Mouse (Mus musculus) liver, embryonic 15.5 days (tissue): ENCODE data around the gene Smim5. TPM values are rescaled to one million over a fixed set of nuclear protein-coding genes. Genes with fewer than 3 reads are reported as not detected.

Experiments
- ATAC-seq: fragments of 200-750 bp; cut with Nextera tagmentation; 2 replicates; pipeline ENCODE4 v1.8.0; 2017; ENCODE audit warnings: moderate number of reproducible peaks, mild to moderate bottlenecking, moderate library complexity; ENCODE audit not compliant: insufficient read depth
- H3K27ac ChIP-seq: fragments of 300-500 bp; sonication (generic); replicated peaks from 2 replicates; pipeline ENCODE4 v1.5.1; 2015; ENCODE audit warnings: mild to moderate bottlenecking, inconsistent platforms
- H3K27me3 ChIP-seq: fragments of 300-500 bp; sonication (generic); 2 replicates; pipeline ENCODE4 v1.6.1; 2015; ENCODE audit warnings: mild to moderate bottlenecking, inconsistent platforms
- H3K36me3 ChIP-seq: fragments of 300-500 bp; sonication (generic); replicated peaks from 2 replicates; pipeline ENCODE4 v1.6.1; 2015; ENCODE audit warnings: moderate library complexity, mild to moderate bottlenecking, inconsistent platforms
- H3K4me1 ChIP-seq: fragments of 300-500 bp; sonication (generic); replicated peaks from 2 replicates; pipeline ENCODE4 v1.6.1; 2015; ENCODE audit warnings: inconsistent platforms
- H3K4me2 ChIP-seq: fragments of 300-500 bp; sonication (generic); 2 replicates; pipeline ENCODE4 v1.6.1; 2015; ENCODE audit warnings: moderate library complexity, mild to moderate bottlenecking, inconsistent platforms
- H3K4me3 ChIP-seq: fragments of 300-500 bp; sonication (generic); replicated peaks from 2 replicates; pipeline ENCODE4 v1.5.1; 2015; ENCODE audit warnings: mild to moderate bottlenecking, inconsistent platforms
- H3K9ac ChIP-seq: fragments of 300-500 bp; sonication (generic); 2 replicates; pipeline ENCODE4 v1.6.1; 2015; ENCODE audit warnings: moderate library complexity, mild to moderate bottlenecking, inconsistent platforms
- H3K9me3 ChIP-seq: fragments of 300-500 bp; sonication (generic); replicated peaks from 2 replicates; pipeline ENCODE4 v1.6.1; 2016; ENCODE audit warnings: inconsistent platforms
- WGBS: fragments of 180-500 bp; shearing (Covaris S2); methylation state at CpG from one replicate; pipeline ENCODE4 v1.1.7; 2015; ENCODE audit warnings: mixed read lengths; ENCODE audit not compliant: insufficient replicate concordance; 5-methylcytosine and 5-hydroxymethylcytosine counted together
- polyA plus RNA-seq: library from polyadenylated mRNA; unstranded; fragments of >200 nt; fragmentation: Nextera tagmentation; extraction: Ambion mirVana; gene quantifications from 2 replicates; pipeline ENCODE4 v1.2.1, GENCODE M21; 2015

The Smim5 gene
- polyA plus RNA-seq, 1 experiment from 2014 or later = 40.0 TPM

GRCm38 (mm10) chr11:115904956-115905790 lies 5.4 kb downstream of the Smim5 start:
- peaks cover 92% of the 10 kb centered on the region for H3K4me1 ChIP-seq
- 80% methylated on average over 16 of the region's 16 CpGs for WGBS
- no peaks in the 10 kb centered on the region for H3K9me3 ChIP-seq
- peak overlapping the region; percentile 97 for H3K27ac ChIP-seq
- peak overlapping the region; percentile 79 for H3K4me2 ChIP-seq
- peak overlapping the region; percentile 81 for H3K9ac ChIP-seq
- 0 out of 2 replicates have a peak overlapping the region, but pooled peaks have one; percentile 67 for H3K4me3 ChIP-seq
- peaks cover 60% of the 10 kb centered on the region for H3K36me3 ChIP-seq
- H3K27me3 ChIP-seq = no peaks in the 10 kb centered on the region
- ATAC-seq = no peak

GRCm38 (mm10) chr11:115906116-115906515 lies 6.3 kb downstream of the Smim5 start:
- Histone ChIP-seq H3K4me1 (peaks cover 92% of the 10 kb centered on the region), H3K9me3 (no peaks in the 10 kb centered on the region), H3K4me3 (no peak overlapping the region), H3K36me3 (peaks cover 63% of the 10 kb centered on the region), H3K9ac (peak overlapping the region; percentile 81), H3K27ac (peak overlapping the region; percentile 97), H3K4me2 (no peak overlapping the region), H3K27me3 (no peaks in the 10 kb centered on the region)
- ATAC-seq = no peak
- 84% methylated on average over 3 of the region's 3 CpGs for WGBS

- 88% methylated on average over 5 of the region's 5 CpGs for WGBS
- Histone ChIP-seq H3K27me3 (no peaks in the 10 kb centered on the region), H3K4me2 (no peak overlapping the region), H3K36me3 (peaks cover 63% of the 10 kb centered on the region), H3K4me1 (peaks cover 92% of the 10 kb centered on the region), H3K4me3 (no peak overlapping the region), H3K9ac (no peak overlapping the region), H3K9me3 (no peaks in the 10 kb centered on the region), H3K27ac (peak overlapping the region; percentile 97)
- no peak for ATAC-seq
Measured at GRCm38 (mm10) chr11:115906521-115906920, 6.8 kb downstream of the Smim5 start.

- H3K9me3 ChIP-seq = no peaks in the 10 kb centered on the region
- H3K4me1 ChIP-seq = peaks cover 71% of the 10 kb centered on the region
- H3K27me3 ChIP-seq = no peaks in the 10 kb centered on the region
- H3K4me3 ChIP-seq = no peak overlapping the region; the same call in 1 of the 2 replicates
- H3K4me2 ChIP-seq = peak overlapping the region; percentile 58
- peak; percentile 88 for ATAC-seq
- 15% methylated on average over 5 of the region's 5 CpGs for WGBS
- peaks cover 63% of the 10 kb centered on the region for H3K36me3 ChIP-seq
- peak overlapping the region; percentile 92 for H3K27ac ChIP-seq
- H3K9ac ChIP-seq = peak overlapping the region; percentile 50
Measured at GRCm38 (mm10) chr11:115911134-115911561, 11.4 kb downstream of the Smim5 start.

- peak; percentile 74 for ATAC-seq
- peak within 1 kb of the TSS; percentile 58 for H3K4me2 ChIP-seq
- H3K36me3 ChIP-seq = peaks cover 63% of the 10 kb centered on the region
- H3K9ac ChIP-seq = peak within 1 kb of the TSS; percentile 50
- peaks cover 69% of the 10 kb centered on the region for H3K4me1 ChIP-seq
- no peaks in the 10 kb centered on the region for H3K27me3 ChIP-seq
- H3K4me3 ChIP-seq = no peak within 1 kb of the TSS; the same call in none of the 2 replicates
- H3K9me3 ChIP-seq = no peaks in the 10 kb centered on the region
- peak within 1 kb of the TSS; percentile 92 for H3K27ac ChIP-seq
- WGBS = 18% methylated on average over 11 of the region's 11 CpGs
Measured at GRCm38 (mm10) chr11:115911632-115912376, 12.0 kb downstream of the Smim5 start, which contains the start of gene Smim6. Gene Smim6 (plus strand): TSS chr11:115912017.

GRCm38 (mm10) chr11:115916579-115916978 lies 16.8 kb downstream of the Smim5 start:
- H3K27me3 ChIP-seq = no peaks in the 10 kb centered on the region
- no peak overlapping the region for H3K4me2 ChIP-seq
- no peak overlapping the region; the same call in 1 of the 2 replicates for H3K27ac ChIP-seq
- H3K36me3 ChIP-seq = peaks cover 35% of the 10 kb centered on the region
- 81% methylated on average over 4 of the region's 4 CpGs for WGBS
- H3K9me3 ChIP-seq = no peaks in the 10 kb centered on the region
- ATAC-seq = no peak
- H3K4me3 ChIP-seq = no peak overlapping the region
- peaks cover 40% of the 10 kb centered on the region for H3K4me1 ChIP-seq
- no peak overlapping the region; the same call in 1 of the 2 replicates for H3K9ac ChIP-seq

- ATAC-seq = no peak
- H3K4me3 ChIP-seq = no peak overlapping the region
- no peak overlapping the region for H3K9ac ChIP-seq
- no peaks in the 10 kb centered on the region for H3K27me3 ChIP-seq
- H3K9me3 ChIP-seq = no peaks in the 10 kb centered on the region
- no peak overlapping the region for H3K4me2 ChIP-seq
- H3K27ac ChIP-seq = 0 out of 2 replicates have a peak overlapping the region, but pooled peaks have one; percentile 9
- peaks cover 45% of the 10 kb centered on the region for H3K36me3 ChIP-seq
- peaks cover 21% of the 10 kb centered on the region for H3K4me1 ChIP-seq
- 78% methylated on average over 5 of the region's 5 CpGs for WGBS
Measured at GRCm38 (mm10) chr11:115918637-115919036, 18.9 kb downstream of the Smim5 start.

- H3K27ac ChIP-seq = 0 out of 2 replicates have a peak overlapping the region, but pooled peaks have one; percentile 9
- peaks cover 43% of the 10 kb centered on the region for H3K36me3 ChIP-seq
Measured at GRCm38 (mm10) chr11:115919073-115919472, 19.3 kb downstream of the Smim5 start.

GRCm38 (mm10) chr11:115920110-115920818 lies 20.5 kb downstream of the Smim5 start:
- Histone ChIP-seq H3K9me3 (no peaks in the 10 kb centered on the region), H3K27me3 (no peaks in the 10 kb centered on the region), H3K27ac (peak overlapping the region; percentile 56), H3K36me3 (peaks cover 47% of the 10 kb centered on the region), H3K4me1 (peaks cover 16% of the 10 kb centered on the region), H3K9ac (no peak overlapping the region), H3K4me2 (no peak overlapping the region), H3K4me3 (no peak overlapping the region)
- WGBS = 30% methylated on average over 6 of the region's 6 CpGs
- peak; percentile 63 for ATAC-seq

More at GRCm38 (mm10) chr11:115919073-115919472, 19.3 kb downstream of the Smim5 start:
- H3K4me3 ChIP-seq = no peak overlapping the region
- 87% methylated on average over 5 of the region's 5 CpGs for WGBS
- no peaks in the 10 kb centered on the region for H3K9me3 ChIP-seq
- H3K4me1 ChIP-seq = peaks cover 21% of the 10 kb centered on the region
- no peak for ATAC-seq
- H3K4me2 ChIP-seq = no peak overlapping the region
- H3K27me3 ChIP-seq = no peaks in the 10 kb centered on the region
- no peak overlapping the region for H3K9ac ChIP-seq

- no peak overlapping the region for H3K4me3 ChIP-seq
- 94% methylated on average over 1 of the region's 1 CpGs for WGBS
- H3K4me1 ChIP-seq = peaks cover 9% of the 10 kb centered on the region
- no peak overlapping the region for H3K4me2 ChIP-seq
- peaks cover 36% of the 10 kb centered on the region for H3K36me3 ChIP-seq
- ATAC-seq = no peak
- H3K9me3 ChIP-seq = no peaks in the 10 kb centered on the region
- H3K27me3 ChIP-seq = no peaks in the 10 kb centered on the region
- H3K27ac ChIP-seq = no peak overlapping the region
- H3K9ac ChIP-seq = no peak overlapping the region
Measured at GRCm38 (mm10) chr11:115921986-115922385, 22.2 kb downstream of the Smim5 start.
